Mouse (Mus musculus) monocyte, adult 2 months (primary cell): Measurements from ENCODE around the gene Pde9a.

Experiments used
- DNase-seq, 2 experiments: peaks; one replicate each; pipeline ENCODE4 v3.0.0; 2022; ENCODE audit warnings: low spot score in 2 of 2, low read depth in 1 of 2

The Pde9a gene

GRCm38 (mm10) chr17:31511792-31512495 is 125.9 kb downstream of the Pde9a start:
- peak; percentile 33 to 74 for DNase-seq

GRCm38 (mm10) chr17:31512593-31512992 is 126.6 kb downstream of the Pde9a start:
- DNase-seq = no peak

GRCm38 (mm10) chr17:31514696-31515095 is 128.7 kb downstream of the Pde9a start:
- no peak for DNase-seq

GRCm38 (mm10) chr17:31519344-31519945 is 133.4 kb downstream of the Pde9a start:
- DNase-seq = no peak

- peak; percentile 97 to 98 for DNase-seq
These were observed 134.2 kb downstream of the Pde9a start, which contains the start of the genes Wdr4 and Ndufv3 for GRCm38 (mm10) chr17:31519946-31520838. Wdr4 (minus strand) TSS chr17:31519980. Ndufv3 (plus strand) TSS chr17:31520115.

GRCm38 (mm10) chr17:31520895-31521294 is 134.9 kb downstream of the Pde9a start:
- no peak for DNase-seq

- DNase-seq = no peak
These were observed 135.9 kb downstream of the Pde9a start for GRCm38 (mm10) chr17:31521948-31522347.

GRCm38 (mm10) chr17:31525114-31525513 is 139.1 kb downstream of the Pde9a start:
- DNase-seq = no peak

GRCm38 (mm10) chr17:31525816-31526215 is 139.8 kb downstream of the Pde9a start:
- no peak for DNase-seq
